Mouse (Mus musculus) ovary, postnatal 10 days (tissue): Measurements from ENCODE around the gene Zbtb39.
A peak's percentile ranks its signal among the peaks of the same experiment; 100 is the strongest.

ENCODE experiments used
- DNase-seq: peaks from one replicate; pipeline ENCODE4 v3.0.0; 2022; ENCODE audit warnings: low spot score

The Zbtb39 gene

GRCm38 (mm10) chr10:127739083-127739660 lies at the start of gene Zbtb39:
Gene Zbtb39 (plus strand): TSS chr10:127739538.
- peak; percentile 60 for DNase-seq

GRCm38 (mm10) chr10:127691053-127691452 lies 48.3 kb upstream of the Zbtb39 start:
- no peak for DNase-seq

GRCm38 (mm10) chr10:127694636-127695035 lies 44.7 kb upstream of the Zbtb39 start:
- no peak for DNase-seq

- DNase-seq = no peak
Measured at GRCm38 (mm10) chr10:127695775-127696174, 43.6 kb upstream of the Zbtb39 start.

- DNase-seq = no peak
Measured at GRCm38 (mm10) chr10:127698966-127699365, 40.4 kb upstream of the Zbtb39 start.

- no peak for DNase-seq
Measured at GRCm38 (mm10) chr10:127703299-127703698, 36.0 kb upstream of the Zbtb39 start.

- DNase-seq = no peak
Measured at GRCm38 (mm10) chr10:127704293-127704692, 35.0 kb upstream of the Zbtb39 start.

GRCm38 (mm10) chr10:127704766-127705220 lies 34.5 kb upstream of the Zbtb39 start, which contains the start of gene Myo1a:
Gene Myo1a (plus strand): TSS chr10:127705170.
- DNase-seq = no peak

GRCm38 (mm10) chr10:127705783-127706182 lies 33.6 kb upstream of the Zbtb39 start:
- DNase-seq = no peak

- DNase-seq = no peak
Measured at GRCm38 (mm10) chr10:127707721-127708120, 31.6 kb upstream of the Zbtb39 start.

- no peak for DNase-seq
Measured at GRCm38 (mm10) chr10:127708850-127709370, 30.4 kb upstream of the Zbtb39 start.

GRCm38 (mm10) chr10:127710331-127710730 lies 29.0 kb upstream of the Zbtb39 start:
- no peak for DNase-seq

GRCm38 (mm10) chr10:127712736-127713135 lies 26.6 kb upstream of the Zbtb39 start:
- DNase-seq = no peak

- DNase-seq = no peak
Measured at GRCm38 (mm10) chr10:127721671-127722418, 17.5 kb upstream of the Zbtb39 start.

- no peak for DNase-seq
Measured at GRCm38 (mm10) chr10:127724178-127724577, 15.2 kb upstream of the Zbtb39 start, which contains the start of gene Tac2. Gene Tac2 (plus strand): TSS chr10:127724478.

- DNase-seq = no peak
Measured at GRCm38 (mm10) chr10:127725136-127725535, 14.2 kb upstream of the Zbtb39 start.

- DNase-seq = no peak
Measured at GRCm38 (mm10) chr10:127728437-127728836, 10.9 kb upstream of the Zbtb39 start.

- DNase-seq = no peak
Measured at GRCm38 (mm10) chr10:127730285-127730932, 8.9 kb upstream of the Zbtb39 start.

- no peak for DNase-seq
Measured at GRCm38 (mm10) chr10:127730933-127731310, 8.4 kb upstream of the Zbtb39 start.

- no peak for DNase-seq
Measured at GRCm38 (mm10) chr10:127731397-127731796, 7.9 kb upstream of the Zbtb39 start.

- no peak for DNase-seq
Measured at GRCm38 (mm10) chr10:127734434-127734833, 4.9 kb upstream of the Zbtb39 start.

- DNase-seq = no peak
Measured at GRCm38 (mm10) chr10:127736266-127736665, 3.1 kb upstream of the Zbtb39 start.

- no peak for DNase-seq
Measured at GRCm38 (mm10) chr10:127736916-127737315, 2.4 kb upstream of the Zbtb39 start.
